Mouse (Mus musculus): ENCODE results near the gene Dtx4.

Gene Dtx4

DNA sequence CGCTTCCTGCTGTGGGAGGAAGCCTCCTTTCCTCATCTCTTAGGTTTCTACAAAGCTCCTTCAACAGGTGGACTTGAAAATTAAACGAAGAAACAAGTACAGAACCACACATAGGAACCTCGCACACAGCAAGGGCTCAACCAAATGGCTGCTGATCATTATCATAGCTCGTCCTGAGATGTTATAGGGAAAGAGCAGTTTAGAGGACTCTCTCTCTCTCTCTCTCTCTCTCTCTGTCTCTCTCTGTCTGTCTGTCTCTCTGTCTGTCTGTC, 7.1 kb downstream of the Dtx4 start:
- no peak for DNase-seq (ENCODE audit: low spot score in 2 of 2)

DNA sequence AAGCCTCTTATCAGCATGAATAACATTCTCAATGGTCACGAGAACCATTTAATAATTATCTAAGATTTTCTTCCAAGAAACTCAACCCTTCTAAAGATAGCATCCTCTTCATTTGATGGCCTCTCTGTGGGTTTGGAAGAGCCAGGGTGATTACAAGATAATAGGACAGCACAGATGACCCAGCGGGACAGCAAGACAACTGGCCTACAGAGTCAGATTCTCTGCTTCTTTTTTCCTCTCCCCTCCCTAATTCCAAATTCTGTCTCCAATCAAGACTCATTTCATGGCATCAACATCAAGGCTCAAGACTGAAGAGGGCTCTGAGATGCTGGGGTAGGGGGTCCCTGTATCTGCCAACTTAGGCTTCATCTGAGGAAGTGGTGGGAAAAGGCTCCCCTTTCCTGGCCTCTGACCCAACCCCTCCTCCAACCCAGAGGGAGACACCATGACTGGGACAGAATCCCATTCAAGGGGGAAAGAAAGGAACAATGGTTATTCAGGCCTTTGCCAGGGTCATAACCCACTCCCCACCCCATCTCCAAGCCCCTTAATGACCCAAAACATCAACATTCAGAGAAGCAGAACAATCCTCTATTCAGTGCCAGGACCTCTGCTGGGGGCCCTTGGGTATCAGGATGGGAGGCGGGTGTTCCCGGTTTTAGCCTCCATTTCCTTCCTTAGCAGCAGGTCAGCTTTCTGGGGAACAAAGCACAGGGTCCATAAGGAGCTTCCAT, 7.6 kb downstream of the Dtx4 start:
- DNase-seq (ENCODE audit: low spot score in 2 of 2) = no peak

DNA sequence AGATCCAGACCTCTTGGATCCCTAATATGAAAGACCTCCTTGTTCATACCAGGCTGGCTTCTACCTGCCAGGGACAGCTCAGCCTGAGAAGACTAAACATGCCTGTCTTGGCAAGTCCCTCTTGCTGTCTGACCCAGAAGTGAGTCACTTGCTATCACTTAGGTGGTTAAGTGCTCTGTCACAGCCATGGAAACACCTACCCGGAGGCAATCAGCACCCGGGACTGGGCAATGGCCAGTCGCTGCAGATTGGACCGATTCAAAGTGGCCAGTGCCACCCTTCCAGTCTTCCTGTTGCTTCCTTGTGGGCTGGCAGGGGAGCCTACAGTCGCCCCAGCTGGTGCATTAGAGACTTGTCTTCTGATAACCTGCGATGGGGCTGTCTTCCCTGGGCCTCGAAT, 9.6 kb downstream of the Dtx4 start:
- no peak for DNase-seq (ENCODE audit: low spot score in 2 of 2)

DNA sequence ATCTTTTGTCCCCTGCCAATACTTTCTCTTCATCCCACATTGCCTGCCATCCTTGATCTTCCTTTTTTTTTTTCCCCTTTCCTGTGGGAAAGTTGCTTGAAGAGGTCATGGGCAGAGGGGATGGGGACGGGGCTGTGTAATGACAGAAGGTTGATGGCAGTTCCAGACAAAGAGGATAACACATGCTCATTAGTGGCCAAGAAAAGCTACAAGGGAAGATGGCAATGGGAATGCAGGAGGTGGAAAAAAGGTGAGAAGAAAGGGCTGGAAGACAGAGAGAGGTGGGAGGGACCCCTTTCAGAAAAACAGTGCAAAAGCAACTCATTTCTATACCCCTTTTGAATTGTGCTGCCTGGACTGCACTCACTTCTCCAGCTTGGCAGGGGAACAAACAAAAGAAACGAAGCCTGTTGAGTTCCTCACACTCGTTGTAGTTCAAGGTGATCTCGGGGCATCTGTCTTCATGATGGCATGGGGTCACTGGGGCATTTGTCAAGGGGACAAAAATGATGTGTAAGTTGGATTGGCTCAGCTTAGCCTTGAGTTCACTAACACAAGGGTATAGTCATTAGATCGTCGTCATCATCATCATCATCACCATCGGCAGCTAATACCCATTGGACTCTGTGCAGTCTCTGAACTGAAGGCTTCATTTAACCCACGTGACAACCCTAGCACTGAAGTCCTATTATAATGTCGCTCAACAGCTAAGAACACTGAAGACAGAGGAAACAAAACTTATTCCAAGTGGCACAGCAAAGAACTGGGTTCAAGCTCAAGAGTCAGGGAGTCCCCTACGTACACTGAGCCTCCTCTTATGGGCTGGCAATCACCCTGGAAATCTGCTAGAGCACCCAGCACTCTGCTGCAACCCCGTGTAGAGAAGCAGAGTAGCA, 11.3 kb downstream of the Dtx4 start:
- no peak for DNase-seq (ENCODE audit: low spot score in 2 of 2)

GRCm38 (mm10) chr19:12488969-12489674, 12.1 kb downstream of the Dtx4 start:
- no peak for DNase-seq (ENCODE audit: low spot score in 2 of 2)

DNA sequence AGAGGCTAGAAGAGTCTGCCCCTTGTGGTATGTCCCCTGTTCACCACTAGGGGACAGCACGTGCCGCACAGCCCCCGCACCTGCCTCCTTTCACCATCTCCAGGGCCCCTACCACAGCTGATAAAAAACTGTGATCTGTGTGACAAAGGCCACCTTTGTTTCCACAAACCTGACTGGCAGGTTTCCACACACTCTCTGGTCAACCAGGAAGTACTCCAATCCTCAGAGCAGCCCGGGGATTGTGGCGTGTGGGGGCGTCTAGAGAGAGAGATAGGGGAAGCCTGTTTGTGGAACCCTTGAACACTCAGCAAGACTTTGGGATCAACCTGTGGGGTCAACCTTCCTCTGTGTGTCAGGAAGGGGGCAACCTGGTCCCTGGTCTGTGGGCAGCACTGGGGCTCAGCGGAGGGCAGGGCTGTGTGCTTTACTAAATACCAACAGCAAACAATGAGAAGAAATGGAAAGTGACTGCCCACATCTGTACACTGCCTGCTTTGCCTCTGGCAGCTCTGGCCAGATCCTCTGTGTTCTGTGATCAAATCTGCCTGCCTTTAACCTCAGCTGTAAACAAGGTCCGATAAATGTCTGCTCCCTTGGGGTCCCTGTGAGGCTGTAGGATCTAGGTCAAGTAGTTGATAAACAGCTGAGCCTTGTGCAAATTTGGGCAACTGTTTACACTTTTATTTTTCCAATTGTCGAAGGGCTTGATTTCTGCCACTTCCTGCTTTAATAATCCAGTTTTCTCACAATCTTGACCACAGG, 12.9 kb downstream of the Dtx4 start:
- peak in 1 of 2 experiments; percentile 40 for DNase-seq (ENCODE audit: low spot score in 2 of 2)

DNA sequence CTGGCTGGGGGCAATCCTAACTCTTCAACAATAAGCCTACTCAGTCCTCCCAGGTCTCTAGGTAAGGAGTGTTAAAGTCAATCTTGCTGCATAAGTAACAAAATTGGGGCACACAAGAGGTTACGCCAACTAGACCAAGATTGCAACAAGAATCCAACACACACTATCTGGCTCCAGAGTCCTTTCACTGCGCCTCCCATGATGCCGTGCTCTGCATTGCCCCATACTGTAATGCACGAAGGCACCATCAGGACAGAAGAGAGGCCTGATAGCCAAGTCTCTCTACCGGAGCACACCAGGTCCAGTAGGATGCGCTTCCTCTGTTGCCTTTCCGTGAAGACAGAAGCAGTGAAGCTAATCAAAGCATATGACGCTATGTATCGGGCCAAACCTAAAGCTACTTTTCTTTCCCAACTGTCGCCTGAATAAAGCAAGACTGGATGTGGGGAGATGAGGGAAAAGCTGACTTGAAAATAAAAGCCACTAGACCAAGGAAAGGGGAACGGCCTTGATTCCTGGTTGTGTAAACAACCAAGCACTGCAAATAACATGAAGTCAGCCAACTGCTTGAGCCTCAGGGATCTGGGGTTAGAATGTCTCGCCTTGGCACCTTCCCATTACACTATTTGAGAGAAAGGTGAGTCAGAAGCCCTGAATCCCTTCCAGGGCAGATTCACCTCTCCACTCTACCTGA, 13.6 kb downstream of the Dtx4 start:
- no peak for DNase-seq (ENCODE audit: low spot score in 2 of 2)

DNA sequence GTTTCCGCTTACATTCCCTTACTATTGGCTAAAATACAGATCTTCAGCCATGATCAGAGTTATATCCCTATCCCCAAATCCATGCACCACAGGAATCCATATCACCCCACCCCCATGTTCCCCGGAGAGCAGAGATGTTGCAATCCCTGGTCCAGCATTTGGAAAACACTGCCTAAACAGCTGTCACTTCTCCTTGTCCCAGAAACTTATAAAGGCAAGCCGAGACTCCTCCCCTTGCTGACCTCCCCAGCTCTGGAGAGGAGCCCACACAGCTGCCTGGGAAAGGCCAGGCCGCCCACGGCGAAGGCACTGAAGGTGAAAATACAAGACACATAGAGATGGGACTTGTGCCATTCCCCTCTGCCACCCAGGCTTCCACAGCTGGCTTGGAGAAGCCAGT, 14.4 kb downstream of the Dtx4 start:
- no peak for DNase-seq (ENCODE audit: low spot score in 2 of 2)

DNA sequence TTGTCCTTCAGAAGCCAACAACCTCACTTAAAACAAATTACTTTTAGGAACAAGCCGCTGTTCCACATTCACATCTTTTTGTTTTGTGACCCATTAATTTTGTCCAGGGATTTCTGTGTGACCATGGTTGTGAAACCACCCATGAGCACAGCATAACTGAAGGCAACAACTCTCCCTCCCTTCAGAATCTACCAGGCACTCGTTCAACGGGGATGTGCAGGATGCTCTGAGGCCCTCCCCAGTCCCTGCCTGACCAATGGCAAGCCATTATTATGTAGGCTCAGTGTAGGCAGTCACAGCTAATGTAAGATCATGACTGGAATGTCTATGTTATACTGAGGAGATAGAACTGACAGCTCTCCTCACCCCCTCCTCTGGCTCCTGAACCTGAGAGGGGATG, 15.6 kb downstream of the Dtx4 start:
- no peak for DNase-seq (ENCODE audit: low spot score in 2 of 2)

GRCm38 (mm10) chr19:12485223-12485622, 16.0 kb downstream of the Dtx4 start:
- DNase-seq (ENCODE audit: low spot score in 2 of 2) = no peak

DNA sequence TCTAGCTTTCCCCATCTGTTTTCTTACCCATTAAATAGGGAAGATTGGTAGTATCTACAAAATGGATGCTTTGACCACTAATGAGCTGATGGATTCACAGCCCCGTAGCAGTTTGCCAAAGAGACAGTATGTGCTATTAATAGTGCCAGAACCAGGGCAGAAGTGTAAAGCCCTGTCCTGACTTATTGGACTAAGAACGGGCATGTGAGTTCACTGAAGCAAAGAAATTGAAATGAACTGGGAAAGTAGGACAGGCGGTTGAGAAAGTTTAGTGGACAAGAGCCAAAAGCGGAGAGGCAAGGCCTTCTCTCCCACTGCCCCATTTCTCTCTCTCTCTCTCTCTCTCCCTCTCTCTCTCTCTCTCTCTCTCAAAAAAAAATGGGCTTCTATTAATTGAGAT, 17.0 kb downstream of the Dtx4 start:
- no peak for DNase-seq (ENCODE audit: low spot score in 2 of 2)

- DNase-seq (ENCODE audit: low spot score in 2 of 2) = no peak
Measured at GRCm38 (mm10) chr19:12483782-12484181, 17.5 kb downstream of the Dtx4 start.

GRCm38 (mm10) chr19:12478369-12478768, 22.9 kb downstream of the Dtx4 start:
- no peak for DNase-seq (ENCODE audit: low spot score in 2 of 2)

GRCm38 (mm10) chr19:12476721-12477270, 24.5 kb downstream of the Dtx4 start:
- no peak for DNase-seq (ENCODE audit: low spot score in 2 of 2)

DNA sequence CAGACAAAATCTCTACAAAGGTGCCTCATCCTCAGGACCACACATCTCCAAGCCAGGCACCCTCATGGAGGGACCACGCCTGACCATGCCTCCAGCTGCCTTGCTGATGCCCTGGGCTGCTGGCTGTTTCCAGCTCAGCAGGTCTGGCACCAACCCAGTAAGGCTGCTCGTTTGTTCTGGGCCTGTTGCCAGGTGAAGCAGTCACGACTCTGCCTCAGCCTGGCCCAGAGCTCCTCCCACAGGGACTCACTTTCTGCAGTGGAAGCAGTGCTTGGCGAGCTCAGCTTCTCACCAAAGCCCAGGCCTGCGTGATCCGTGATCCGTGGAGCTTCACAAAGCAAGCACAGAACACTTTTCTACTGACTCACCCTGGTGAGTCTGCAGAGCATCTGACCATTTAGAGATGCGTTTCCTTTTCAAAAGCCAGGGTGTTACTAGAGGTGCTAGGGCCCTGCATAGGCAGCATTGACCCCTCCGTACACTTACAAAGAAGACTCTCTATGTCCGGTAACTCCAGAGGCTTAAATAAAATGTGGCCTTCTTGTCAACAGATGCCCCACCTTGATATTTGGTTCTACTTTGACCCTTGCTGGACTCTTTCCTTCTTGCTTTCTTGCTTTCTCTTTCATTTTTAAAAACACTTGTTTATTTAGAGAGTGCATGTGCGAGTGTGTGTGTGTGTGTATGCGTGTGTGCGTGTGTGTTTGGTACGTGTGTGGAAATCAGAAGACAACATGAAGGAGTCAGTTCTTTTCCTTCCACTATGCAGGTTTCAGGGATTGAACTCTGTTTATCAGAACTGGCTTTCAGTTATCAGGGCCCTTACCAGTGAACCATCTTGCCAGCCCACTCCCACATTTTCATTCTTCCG, 25.6 kb downstream of the Dtx4 start:
- DNase-seq (ENCODE audit: low spot score in 2 of 2) = peak in 1 of 2 experiments; percentile 57

DNA sequence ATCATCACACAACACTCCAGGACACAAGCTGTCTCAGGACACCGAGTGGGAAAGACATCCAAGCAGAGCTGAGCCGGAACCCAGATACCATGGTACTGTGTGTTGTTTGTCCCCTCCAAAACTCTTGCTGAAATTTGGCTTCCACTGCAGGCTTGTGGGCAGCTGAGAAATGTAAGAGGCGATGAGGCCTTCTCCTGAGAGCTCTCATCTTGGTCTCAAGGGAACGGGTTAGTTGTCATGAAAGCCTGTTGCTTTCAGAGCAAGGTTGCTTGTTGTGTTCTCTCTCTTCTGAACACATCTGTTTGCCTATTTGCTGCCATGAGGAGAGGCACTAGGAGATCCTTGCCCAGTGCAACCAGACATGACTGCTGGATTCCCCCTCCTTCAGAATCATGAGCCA, 27.3 kb downstream of the Dtx4 start:
- no peak for DNase-seq (ENCODE audit: low spot score in 2 of 2)

- no peak for DNase-seq (ENCODE audit: low spot score in 2 of 2)
Measured at GRCm38 (mm10) chr19:12473201-12473641, 28.0 kb downstream of the Dtx4 start.

- no peak for DNase-seq (ENCODE audit: low spot score in 2 of 2)
Measured at GRCm38 (mm10) chr19:12472381-12472976, 28.8 kb downstream of the Dtx4 start.

- no peak for DNase-seq (ENCODE audit: low spot score in 2 of 2)
Measured at GRCm38 (mm10) chr19:12471866-12472265, 29.4 kb downstream of the Dtx4 start.

GRCm38 (mm10) chr19:12467436-12467835, 33.8 kb downstream of the Dtx4 start:
- peak in 1 of 2 experiments; percentile 52 for DNase-seq (ENCODE audit: low spot score in 2 of 2)

Data from spleen, postnatal 10 days (tissue).